Mouse (Mus musculus) bone marrow macrophage, adult 2 months (primary cell): Measurements from ENCODE around the gene Srsf4.

Source experiments
- CTCF ChIP-seq: IDR thresholded peaks from 2 replicates; pipeline ENCODE4 v1.5.1; 2012; ENCODE audit warnings: low read depth, mild to moderate bottlenecking, low read length, moderate library complexity
- POLR2A ChIP-seq: IDR thresholded peaks from 2 replicates; pipeline ENCODE4 v1.6.1; 2012; ENCODE audit warnings: mild to moderate bottlenecking, low read depth, low read length, borderline replicate concordance

GRCm38 (mm10) chr4:131913526-131913925 is 40.1 kb downstream of the Srsf4 start:
- TF ChIP-seq CTCF = no peak
- TF ChIP-seq POLR2A = no peak
